Mouse (Mus musculus) heart, embryonic 13.5 days (tissue): ENCODE data around the gene Slc35b1. TPM values are rescaled to one million over a fixed set of nuclear protein-coding genes. Genes with fewer than 3 reads are reported as not detected.

Source experiments
- polyA plus RNA-seq: library from polyadenylated mRNA; unstranded; fragments of >200 nt; fragmentation: Nextera tagmentation; extraction: Ambion mirVana; gene quantifications from 2 replicates; pipeline ENCODE4 v1.2.1, GENCODE M21; 2015

The Slc35b1 gene
- polyA plus RNA-seq, 1 experiment from 2014 or later, result 77.2 TPM

Other genes with a start within 250 kb of the Slc35b1 start
- 0.06 and 0.08 TPM in 2 replicates for gene Dlx4, start 238.4 kb upstream of the Slc35b1 start, polyA plus RNA-seq
- not detected in 2 replicates for gene Tac4, start 123.2 kb upstream of the Slc35b1 start, polyA plus RNA-seq
- gene Kat7, start 74.4 kb upstream of the Slc35b1 start, polyA plus RNA-seq, result 44.2 and 46.0 TPM in 2 replicates
- 6.3 and 7.7 TPM in 2 replicates for gene Fam117a, start 47.7 kb upstream of the Slc35b1 start, polyA plus RNA-seq
- 97.8 and 105 TPM in 2 replicates for gene Spop, start 29.4 kb downstream of the Slc35b1 start, polyA plus RNA-seq
- gene Nxph3, start 129.9 kb downstream of the Slc35b1 start, polyA plus RNA-seq, result 0.20 and 0.21 TPM in 2 replicates
- gene Ngfr, start 203.0 kb downstream of the Slc35b1 start, polyA plus RNA-seq, result 3.3 and 4.9 TPM in 2 replicates